Mouse (Mus musculus): ENCODE data around the gene Med19.

DNA sequence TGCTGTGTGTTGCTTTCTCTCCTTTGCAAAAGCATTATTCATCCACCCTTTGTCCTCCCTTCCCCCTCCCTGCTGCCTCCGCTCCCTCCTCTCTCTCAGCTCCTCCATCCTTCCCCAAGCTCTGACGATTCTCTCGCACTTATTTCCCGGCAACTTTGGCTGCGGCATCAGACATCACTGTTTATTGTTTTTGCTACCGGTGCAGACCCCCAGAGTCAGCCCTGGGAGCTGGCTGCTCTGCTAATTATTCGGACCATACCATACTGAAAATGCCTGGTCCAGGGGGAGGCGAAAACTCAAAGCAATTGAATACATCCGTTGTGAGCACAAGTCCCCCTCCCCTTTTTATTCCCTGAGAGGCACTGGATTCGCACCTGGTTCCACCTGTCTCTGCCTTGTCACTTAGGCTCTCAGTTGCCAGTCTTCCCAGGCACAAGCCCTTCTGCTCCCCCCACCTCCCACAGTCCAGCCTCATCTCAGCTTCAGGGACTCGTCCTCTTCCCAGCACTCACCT lies 56.2 kb downstream of the Med19 start:
- TF ChIP-seq MAX (IDR thresholded peaks at IDR 0.05; ENCODE audit: low read depth) (no peak), SRF (IDR thresholded peaks at IDR 0.05; ENCODE audit: control insufficient read depth, insufficient read length, low read depth) (no peak), MYOD1 (IDR thresholded peaks at IDR 0.05; ENCODE audit: control insufficient read depth in 1 of 3, insufficient read length in 2 of 3, low read depth in 2 of 3) (peak in 2 of 3 experiments; percentile 64 to 70), TCF12 (IDR thresholded peaks at IDR 0.05; ENCODE audit: insufficient read depth, poor library complexity, severe bottlenecking) (no peak), USF1 (IDR thresholded peaks at IDR 0.05; ENCODE audit: low read depth) (no peak), POLR2A (IDR thresholded peaks at IDR 0.05; ENCODE audit: insufficient read length, low read depth) (no peak)

Measured in myocyte (in vitro differentiated cells).